Mouse (Mus musculus): ENCODE results near the gene Gabrp. TPM values are rescaled to one million over a fixed set of nuclear protein-coding genes. Genes with fewer than 3 reads are reported as not detected.

The Gabrp gene
- total and polyA plus RNA-seq, 3 experiments = 0.08 TPM; not detected in 2

DNA sequence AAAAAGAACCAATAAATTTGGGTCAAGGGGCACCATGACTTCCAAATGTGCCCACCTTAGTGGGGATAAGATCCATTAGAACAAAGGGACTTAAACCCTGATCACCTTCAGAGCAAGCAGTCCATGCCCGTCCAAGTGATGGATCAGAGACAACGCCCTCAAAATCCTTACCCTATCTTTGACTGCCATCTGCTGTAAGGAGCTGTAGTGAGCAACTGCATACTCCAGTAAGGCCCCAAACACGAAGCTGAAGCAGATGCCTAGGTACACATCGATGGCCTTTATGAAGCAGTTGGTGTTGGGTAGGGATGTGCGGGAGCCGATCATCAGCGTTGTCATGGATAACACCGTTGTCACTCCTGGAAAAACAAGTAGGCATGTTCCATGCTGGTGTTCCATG is 24.6 kb downstream of the Gabrp start:
- DNase-seq (ENCODE audit: extremely low read depth) = peak; percentile 65
- Histone ChIP-seq H3K4me3 (replicated peaks in 1 of 3; ENCODE audit: low read depth in 2 of 3, low read length in 2 of 3, poor library complexity in 1 of 3) (no peak overlapping the region), H3K79me2 (replicated peaks; ENCODE audit: control insufficient read depth, extremely low read depth, insufficient read depth, poor library complexity, severe bottlenecking) (no peaks in the 10 kb centered on the region), H3K27ac (ENCODE audit: insufficient read depth, low read depth) (no peak overlapping the region), H3K4me1 (ENCODE audit: control insufficient read depth in 1 of 2, insufficient read depth in 2 of 2) (peaks cover 21 to 54% of the 10 kb centered on the region in 2 experiments), H3K4me2 (ENCODE audit: insufficient read depth, low read depth, poor library complexity, severe bottlenecking) (no peak overlapping the region), H3K9ac (ENCODE audit: insufficient read depth, low read depth) (no peak overlapping the region), H3K36me3 (replicated peaks in 1 of 2; ENCODE audit: control insufficient read depth in 1 of 2, insufficient read depth in 1 of 2, low read length in 1 of 2) (no peaks in the 10 kb centered on the region), H3K9me3 (replicated peaks; ENCODE audit: low read length) (no peaks in the 10 kb centered on the region), H3K27me3 (replicated peaks) (no peaks in the 10 kb centered on the region)
- TF ChIP-seq POLR2A (IDR thresholded peaks at IDR 0.05; ENCODE audit: low read depth, low read length) (no peak), TCF12 (IDR thresholded peaks at IDR 0.05; ENCODE audit: low read depth, low read length) (no peak), POLR2AphosphoS2 (IDR thresholded peaks at IDR 0.05; ENCODE audit: low read depth, low read length) (no peak), CHD2 (IDR thresholded peaks at IDR 0.05; ENCODE audit: low read length) (no peak), ZKSCAN1 (IDR thresholded peaks at IDR 0.05; ENCODE audit: borderline replicate concordance, low read depth, low read length) (no peak), MEF2A (IDR thresholded peaks at IDR 0.05; ENCODE audit: borderline replicate concordance, low read depth, low read length) (no peak), RAD21 (IDR thresholded peaks at IDR 0.05; ENCODE audit: low read depth, low read length) (peak; percentile 92), MXI1 (IDR thresholded peaks at IDR 0.05; ENCODE audit: low read depth, low read length) (no peak), HCFC1 (IDR thresholded peaks at IDR 0.05; ENCODE audit: low read depth, low read length) (no peak), CTCF (conservative IDR thresholded peaks at IDR 0.05 in 1 of 2, IDR thresholded peaks at IDR 0.05 in 1 of 2; ENCODE audit: low read depth in 2 of 2, low read length in 2 of 2) (peak; percentile 56 to 83), ZC3H11A (IDR thresholded peaks at IDR 0.05; ENCODE audit: low read depth, low read length) (0 out of 2 replicates have a peak, but pooled peaks have one; percentile 12), MYC (IDR thresholded peaks at IDR 0.05; ENCODE audit: low read depth, low read length) (no peak), E2F4 (IDR thresholded peaks at IDR 0.05; ENCODE audit: insufficient replicate concordance, low read depth, low read length) (no peak), PAX5 (IDR thresholded peaks at IDR 0.05; ENCODE audit: low read length) (no peak), ZMIZ1 (IDR thresholded peaks at IDR 0.05; ENCODE audit: low read depth, low read length) (no peak), UBTF (IDR thresholded peaks at IDR 0.05; ENCODE audit: low read depth, low read length) (no peak), USF2 (conservative IDR thresholded peaks at IDR 0.05; ENCODE audit: low read depth, low read length) (no peak), MAX (IDR thresholded peaks at IDR 0.05; ENCODE audit: low read length) (no peak), SMC3 (IDR thresholded peaks at IDR 0.05; ENCODE audit: low read depth, low read length) (peak; percentile 81), KAT2A (IDR thresholded peaks at IDR 0.05; ENCODE audit: insufficient replicate concordance, low read length) (no peak), ZNF384 (IDR thresholded peaks at IDR 0.05; ENCODE audit: low read depth, low read length) (no peak), EP300 (IDR thresholded peaks at IDR 0.05; ENCODE audit: low read length) (no peak), JUND (conservative IDR thresholded peaks at IDR 0.05; ENCODE audit: low read depth, low read length) (no peak), CHD1 (IDR thresholded peaks at IDR 0.05; ENCODE audit: low read depth, low read length) (no peak), TBP (conservative IDR thresholded peaks at IDR 0.05; ENCODE audit: low read depth, low read length) (no peak)
- in situ Hi-C loops (cut with MboI; ENCODE audit: low pct_ligation_motif_present, low pct_unique_long_range_greater_than_20kb, low sequenced_read_pairs) = loop anchor here (5.0 kb wide), 1 partner anchor 377 kb away; no protein-coding TSS in a partner anchor
- dilution Hi-C loops (cut with MboI; ENCODE audit: extremely low pct_ligation_motif_present, extremely low pct_unique_long_range_greater_than_20kb, low sequenced_read_pairs) = no loop called here
